Mouse (Mus musculus) spleen, postnatal 36 days (tissue): ENCODE measurements around the gene Hoxd8.
A peak's percentile ranks its signal among the peaks of the same experiment; 100 is the strongest.

ENCODE experiments used
- DNase-seq, 2 experiments: peaks; one replicate each; pipeline ENCODE4 v3.0.0; 2022; ENCODE audit warnings: low spot score in 2 of 2, mixed read lengths in 1 of 2

Hoxd8 gene

DNA sequence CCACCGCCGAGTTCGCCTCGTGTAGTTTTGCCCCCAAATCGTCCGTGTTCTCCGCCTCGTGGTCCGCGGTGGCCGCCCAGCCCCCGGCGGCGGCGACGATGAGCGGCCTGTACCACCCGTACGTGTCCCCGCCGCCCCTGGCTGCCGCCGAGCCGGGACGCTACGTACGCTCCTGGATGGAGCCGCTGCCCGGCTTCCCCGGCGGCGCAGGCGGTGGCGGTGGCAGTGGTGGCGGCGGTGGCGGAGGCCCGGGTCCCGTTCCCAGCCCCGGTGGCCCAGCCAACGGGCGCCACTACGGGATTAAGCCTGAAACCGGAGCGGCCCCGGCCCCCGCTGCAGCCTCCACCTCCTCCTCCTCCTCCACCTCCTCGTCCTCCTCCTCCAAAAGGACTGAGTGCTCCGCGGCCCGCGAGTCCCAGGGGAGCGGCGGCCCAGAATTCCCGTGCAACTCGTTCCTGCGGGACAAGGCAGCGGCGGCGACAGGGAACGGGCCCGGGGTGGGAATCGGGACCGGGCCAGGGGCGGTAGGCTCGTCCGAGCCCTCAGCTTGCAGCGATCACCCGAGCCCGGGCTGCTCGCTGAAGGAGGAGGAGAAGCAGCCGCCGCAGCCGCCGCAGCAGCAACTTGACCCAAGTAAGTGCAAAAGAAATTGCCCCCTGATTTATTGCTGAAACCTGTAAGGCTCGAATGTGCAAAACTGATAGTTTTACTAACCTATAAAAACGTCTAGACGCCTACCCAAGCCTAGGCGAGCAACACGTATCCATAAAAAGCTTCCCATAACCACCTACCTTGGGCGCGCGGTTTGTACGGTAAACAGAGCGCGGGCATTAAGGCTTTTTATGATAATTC lies 6.0 kb upstream of the Hoxd8 start:
- no peak for DNase-seq

- no peak for DNase-seq
Observed at GRCm38 (mm10) chr2:74699053-74699430, 5.4 kb upstream of the Hoxd8 start.

DNA sequence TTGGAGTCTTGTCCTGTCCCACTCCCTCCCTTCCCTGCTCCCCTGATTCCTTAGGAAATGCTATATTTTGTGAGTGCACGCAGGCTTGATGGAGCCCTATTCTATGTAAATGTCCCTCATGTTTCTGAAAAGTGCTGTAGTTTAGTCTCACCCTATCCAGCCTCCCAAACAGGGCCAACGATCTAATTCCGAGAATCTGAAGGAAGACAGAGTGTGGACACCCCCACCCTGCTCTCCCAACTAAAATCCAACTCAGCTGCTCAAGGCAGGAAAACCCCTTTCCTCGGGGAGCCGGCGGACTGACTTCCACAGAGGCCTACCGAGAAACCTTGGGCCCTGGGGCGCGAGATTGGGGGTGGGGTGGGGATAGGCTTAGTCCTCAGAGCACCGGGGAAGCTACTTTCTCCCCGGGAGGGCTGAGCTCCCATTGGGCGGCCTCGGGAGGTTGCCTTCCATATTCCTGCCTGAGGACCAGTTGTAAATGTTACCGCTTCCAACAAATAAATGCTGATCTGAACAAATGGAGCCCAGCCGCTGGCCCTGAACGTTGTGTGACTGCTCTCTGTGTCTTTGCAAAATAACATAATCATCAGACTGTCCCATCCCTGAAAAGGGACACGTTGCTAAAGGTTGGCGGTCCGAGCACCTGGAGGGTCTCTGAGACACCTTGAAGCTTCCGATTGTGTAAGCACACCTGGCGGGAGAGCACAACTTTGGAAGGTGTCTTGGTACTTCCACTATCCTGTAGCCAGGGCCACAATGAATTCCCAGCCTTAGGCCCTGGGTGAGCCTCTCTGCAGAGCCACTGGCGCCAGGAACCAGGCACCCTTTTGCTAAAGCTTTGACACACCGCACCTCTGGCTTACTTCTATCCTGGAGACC lies 4.5 kb upstream of the Hoxd8 start:
- no peak for DNase-seq

DNA sequence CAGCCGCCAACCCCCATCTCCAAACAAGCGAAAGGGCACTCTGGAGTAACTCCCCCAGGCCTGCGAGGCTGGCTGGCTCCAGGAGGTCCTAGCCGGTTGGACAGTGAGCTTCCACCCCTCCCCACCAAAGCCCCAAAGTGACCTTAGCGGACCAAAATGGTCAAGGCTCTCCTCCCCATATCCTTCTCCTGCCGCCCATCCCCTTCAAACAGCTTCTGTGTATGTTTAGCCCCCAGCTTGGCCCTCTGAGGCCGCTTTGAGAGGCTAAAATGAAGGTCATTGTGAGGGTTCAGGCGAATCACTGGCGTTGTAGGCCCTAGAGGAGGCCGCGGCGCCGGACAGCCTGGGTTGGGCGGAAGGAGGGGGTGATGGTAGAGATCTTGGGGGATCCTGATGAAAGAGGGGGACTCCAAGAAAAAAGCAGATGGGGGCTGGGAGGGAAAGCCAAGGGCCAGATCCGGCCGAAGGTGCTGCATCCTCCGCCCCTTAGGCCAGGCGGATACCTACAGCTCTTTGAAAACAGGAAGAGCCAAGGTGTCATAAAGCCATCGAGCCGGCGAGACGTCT lies 3.8 kb upstream of the Hoxd8 start:
- DNase-seq, result no peak

DNA sequence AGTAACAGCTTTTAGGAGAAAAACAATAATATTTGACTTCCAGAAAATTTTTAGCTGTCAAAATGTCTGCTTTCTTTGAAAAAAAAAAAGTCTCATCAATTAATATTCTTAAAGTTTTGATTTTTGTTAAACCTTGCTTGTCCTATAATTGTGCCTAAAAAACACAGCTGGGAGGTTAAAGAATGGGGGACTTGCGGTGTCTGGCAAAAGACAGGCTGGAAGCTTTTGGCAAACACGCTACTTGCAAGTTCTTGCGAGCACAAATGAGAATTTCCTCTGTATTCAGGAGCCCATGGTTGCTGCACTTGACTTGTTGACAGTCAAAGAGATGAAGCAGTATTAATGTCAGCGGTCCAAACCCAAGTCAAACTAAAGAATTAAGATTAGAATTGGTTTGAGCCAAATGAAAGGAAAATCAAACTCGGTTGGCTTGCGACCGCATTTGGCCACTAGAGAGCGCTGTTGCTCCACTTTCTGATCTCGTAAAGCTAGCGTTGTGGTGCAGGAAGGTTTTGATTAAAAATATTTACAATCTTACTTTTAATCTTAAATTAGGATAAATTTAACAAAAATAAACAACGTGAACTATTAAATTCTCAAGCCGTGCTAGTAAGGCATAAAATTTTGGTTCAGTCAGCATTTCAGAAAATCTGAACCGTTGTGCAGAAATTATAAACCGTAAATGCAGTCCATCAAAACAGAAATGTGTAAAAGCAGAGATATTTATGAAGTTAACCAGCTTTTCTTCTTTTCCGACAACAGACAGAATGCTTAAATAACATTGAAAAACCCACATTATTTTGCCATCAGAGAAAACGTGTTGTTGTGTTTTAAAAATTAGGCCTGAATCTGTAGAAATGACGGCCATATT lies 2.2 kb upstream of the Hoxd8 start:
- DNase-seq, result peak in 1 of 2 experiments; percentile 9

- no peak for DNase-seq
Observed at GRCm38 (mm10) chr2:74702820-74703219, 1.6 kb upstream of the Hoxd8 start.

GRCm38 (mm10) chr2:74703317-74703716 lies 1.1 kb upstream of the Hoxd8 start:
- no peak for DNase-seq

DNA sequence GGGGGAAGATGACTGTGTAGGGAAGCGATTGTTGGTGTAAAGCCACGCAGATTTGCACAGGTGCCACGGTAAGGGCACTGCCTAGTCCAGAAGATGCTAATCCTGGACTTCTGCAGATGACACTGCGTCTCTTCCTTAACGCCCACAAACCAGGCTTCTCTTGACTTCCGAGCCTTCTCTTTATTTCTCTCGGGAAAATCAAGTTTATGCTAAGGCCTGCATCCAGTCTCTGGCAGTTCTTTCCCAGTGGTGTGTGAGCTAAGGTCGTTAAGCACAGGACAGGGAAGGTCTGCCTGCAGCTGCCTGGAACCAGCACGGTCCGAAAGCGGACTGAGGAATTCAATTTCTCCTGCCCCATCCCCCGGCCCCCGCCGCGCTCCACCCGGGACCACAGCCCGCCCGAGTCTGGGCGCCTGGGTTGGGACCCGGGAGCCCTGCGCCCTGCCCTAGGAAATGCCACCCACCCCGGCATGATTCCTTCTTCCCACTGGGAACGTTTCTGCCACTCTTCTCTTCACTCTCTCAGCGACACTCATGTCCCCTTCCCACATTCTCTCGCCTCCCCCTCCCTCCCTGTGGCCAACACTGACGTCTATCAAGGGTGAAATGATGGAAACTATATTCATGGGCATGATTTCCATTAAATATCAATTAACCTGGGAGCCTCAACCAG lies 559 bp upstream of the Hoxd8 start:
- no peak for DNase-seq

- DNase-seq, result no peak
Observed at GRCm38 (mm10) chr2:74704999-74705466, 618 bp downstream of the Hoxd8 start.

DNA sequence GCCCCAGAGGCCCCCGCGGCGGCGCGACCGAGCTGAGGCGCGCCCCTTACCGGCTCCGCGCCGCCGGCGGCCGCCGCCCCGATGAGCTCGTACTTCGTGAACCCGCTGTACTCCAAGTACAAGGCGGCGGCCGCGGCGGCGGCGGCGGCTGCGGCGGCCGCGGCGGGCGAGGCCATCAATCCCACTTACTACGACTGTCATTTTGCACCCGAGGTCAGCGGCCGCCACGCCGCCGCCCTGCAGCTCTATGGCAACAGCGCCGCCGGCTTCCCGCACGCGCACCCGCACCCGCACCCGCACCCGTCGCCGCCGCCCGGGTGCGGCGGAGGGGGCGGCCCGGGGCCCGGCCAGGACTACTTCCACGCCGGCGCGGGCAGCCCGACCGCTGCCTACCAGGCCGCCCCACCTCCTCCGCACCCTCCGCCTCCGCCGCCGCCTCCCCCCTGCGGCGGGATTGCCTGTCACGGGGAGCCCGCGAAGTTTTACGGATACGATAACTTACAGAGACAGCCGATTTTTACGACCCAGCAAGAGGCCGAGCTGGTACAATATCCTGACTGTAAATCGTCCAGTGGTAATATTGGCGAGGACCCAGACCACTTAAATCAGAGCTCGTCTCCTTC lies 1.2 kb downstream of the Hoxd8 start:
- DNase-seq, result no peak

DNA sequence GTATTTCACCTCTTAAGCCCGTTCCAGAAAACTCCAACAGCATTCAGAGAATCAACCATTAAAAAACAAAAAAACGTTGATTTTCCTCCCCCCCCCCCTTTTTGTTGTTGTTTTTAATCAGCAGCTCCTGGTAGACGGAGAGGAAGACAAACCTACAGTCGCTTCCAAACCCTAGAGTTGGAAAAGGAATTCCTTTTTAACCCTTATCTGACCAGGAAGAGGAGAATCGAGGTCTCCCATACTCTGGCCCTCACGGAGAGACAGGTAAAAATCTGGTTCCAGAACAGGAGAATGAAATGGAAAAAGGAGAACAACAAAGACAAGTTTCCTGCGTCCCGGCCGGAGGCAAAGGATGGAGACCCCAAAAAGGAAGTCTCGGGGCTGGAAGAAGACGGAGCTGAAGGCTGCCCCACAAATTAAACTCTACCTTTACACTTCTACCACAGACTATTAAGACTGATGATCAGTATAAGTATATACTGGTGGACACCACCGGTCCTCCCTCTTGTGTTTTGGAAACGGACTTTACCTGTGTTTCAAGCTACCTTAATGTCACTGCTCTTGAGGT lies 2.1 kb downstream of the Hoxd8 start:
- DNase-seq, result no peak

DNA sequence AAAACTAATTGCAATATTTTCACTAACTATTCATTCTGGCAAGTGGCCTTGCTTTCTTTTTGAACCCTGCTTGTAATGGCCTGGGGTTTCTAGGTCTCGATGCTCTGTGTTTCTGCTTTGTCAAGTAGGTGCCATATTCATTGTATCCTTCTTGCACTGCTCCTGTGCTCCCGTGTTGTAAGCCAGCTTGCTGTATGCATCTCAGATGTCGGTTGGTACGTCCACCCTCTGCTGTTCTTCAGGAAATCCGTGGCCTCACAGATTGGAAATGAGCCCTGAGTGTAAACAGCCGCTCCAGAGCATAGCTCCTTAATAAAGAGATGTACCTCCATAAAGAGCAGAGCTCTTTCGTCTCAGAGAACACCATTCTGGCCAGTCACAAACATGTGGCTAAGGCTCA lies 3.2 kb downstream of the Hoxd8 start:
- no peak for DNase-seq

DNA sequence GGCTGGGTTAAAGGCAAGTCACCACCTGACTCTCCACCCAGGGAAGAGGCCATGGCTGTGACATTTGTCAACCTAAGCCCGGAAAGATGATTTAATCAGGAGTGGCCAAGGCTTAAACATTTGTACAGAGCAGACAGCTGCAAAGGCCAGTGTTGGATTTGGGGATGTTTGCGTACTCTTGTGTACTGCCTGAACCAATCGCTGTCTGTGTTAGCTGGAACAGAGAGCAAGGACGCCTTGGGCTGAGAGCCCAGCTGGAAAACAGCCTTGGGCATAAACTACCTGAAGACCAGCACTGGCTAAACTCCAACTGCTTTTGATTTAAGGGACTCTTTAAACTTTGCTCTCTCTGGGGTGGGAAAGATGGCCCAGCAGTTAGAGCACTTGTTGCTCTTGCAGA lies 4.3 kb downstream of the Hoxd8 start:
- DNase-seq, result no peak

DNA sequence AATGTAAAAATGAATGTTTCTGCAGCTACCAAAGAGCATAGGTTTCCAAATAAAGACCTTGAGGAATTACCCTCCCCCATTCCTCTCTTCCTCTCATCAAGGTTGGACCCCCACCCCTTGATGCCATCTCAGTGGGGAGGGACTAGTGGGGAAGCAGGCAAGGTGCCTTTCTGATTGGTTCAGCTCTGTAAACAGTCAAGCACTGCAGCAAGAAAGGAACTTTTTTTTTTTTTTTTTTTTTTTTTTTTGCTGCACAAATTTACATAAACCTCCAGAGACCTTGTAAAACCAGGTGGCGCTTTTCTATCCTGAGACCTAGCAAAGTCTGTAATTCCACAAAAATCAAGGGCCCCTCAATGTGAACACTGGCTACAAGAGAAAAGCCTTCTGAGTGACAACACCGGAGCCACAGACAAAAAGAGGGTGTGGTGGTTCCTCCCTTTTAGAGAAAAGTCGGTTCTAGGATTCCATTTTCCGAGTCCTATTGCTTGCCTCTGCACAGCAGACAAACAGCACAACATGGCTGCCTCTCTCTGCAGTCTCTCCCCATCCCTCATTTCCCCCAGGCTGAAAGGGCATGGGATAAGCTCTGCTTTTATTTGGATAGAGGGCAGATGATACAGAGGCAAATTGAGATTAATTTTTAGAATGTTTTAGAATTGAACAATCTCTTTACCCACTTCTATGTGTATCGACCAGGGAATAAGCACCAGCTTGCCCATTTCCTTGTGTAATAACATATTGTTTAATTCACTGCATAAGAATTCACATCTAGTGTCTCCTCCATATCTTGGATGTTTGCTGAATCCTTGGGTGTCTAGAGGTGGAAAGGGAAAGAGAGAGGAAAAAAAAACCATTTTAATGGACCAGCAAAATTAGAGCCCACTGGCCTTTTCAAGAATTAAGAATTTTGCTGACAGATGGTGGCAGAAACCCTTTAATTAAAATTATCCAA lies 5.3 kb downstream of the Hoxd8 start:
- no peak for DNase-seq

DNA sequence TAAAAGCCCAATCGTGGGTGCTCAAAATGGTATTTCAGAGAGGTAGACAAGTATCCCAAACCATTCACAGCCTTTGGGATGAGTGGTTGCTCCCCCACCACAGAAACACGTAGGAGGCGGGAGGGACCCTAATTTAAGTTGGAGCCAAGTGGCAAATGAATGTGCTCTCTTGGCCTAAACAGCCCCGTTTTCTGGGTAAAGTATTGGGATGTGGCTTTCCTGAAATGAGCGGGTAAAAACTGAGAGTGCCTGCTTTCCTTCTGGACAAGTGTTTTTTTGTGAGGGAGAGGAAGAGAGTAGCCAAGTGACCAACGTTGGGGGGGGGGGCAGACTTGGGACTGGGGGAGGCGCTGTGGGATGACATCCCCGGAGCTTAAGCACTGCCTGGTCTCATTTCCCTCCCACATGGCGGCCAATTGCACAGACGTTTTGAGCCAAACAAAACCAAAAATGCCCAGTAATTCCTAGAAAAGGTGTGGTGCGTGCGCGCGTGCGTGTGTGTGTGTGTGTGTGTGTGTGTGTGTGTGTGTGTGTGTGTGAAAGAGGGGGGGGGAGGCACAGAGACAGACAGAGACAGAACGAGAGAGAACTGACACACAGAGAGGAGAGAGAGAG lies 6.6 kb downstream of the Hoxd8 start:
- DNase-seq, result no peak

DNA sequence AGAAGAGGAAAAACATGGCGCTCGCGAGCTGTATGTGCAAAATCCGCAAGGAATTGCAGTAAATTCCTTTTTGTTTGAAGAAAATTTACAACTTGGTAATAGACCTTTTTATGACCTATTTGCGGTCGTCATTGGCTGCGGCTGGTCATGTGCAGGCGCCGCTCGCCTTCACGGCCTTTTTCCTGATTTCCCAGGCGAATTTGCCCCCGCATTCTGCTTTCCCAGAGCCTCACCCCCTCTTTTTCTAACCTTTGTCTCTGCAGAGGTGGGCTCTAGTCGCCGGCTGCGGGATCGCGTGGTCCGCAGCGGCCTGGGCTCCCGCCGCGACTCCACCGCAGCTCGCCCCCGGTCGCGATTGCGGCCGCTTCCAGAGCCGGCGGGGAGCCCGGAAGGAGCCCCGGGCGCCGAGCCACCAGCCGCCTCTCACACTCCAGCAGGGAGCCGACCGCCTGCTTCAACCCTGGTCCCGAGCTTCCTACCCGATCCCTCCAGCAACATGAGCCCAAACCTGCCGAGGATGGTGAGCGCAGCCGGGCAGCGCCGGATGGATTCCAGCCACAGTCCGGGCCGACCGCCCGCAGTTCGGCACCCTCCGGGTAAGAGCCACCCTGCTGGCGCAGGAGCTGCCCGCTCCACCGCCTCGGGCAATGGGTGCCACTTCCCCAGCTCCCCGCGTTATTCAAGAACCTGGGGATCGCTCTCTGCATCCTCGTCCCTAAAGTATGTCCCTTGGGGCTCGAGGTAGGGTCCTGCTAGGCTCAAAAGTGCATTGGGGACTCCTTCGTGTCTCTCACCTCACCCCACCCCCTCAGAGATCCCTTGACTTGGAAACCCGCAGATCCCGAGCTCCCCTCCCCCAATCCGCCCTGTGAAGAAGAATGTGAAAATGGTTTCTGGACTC lies 7.6 kb downstream of the Hoxd8 start, which contains the start of the genes Hoxd3 and Hoxd4:
Hoxd3 (plus strand) TSS at position 207 of the 901 bp plus-strand sequence.
Hoxd4 (plus strand) TSS at position 209 of the 901 bp plus-strand sequence.
- no peak for DNase-seq
